Mouse (Mus musculus): ENCODE data around the gene Hist1h2an.

The Hist1h2an gene

GRCm38 (mm10) chr13:21783255-21783617 is 3.8 kb downstream of the Hist1h2an start, which contains the start of gene Hist1h3i:
Gene Hist1h3i, minus strand, starts transcription at chr13:21783370.
- peak; percentile 84 for DNase-seq (ENCODE audit: low read depth)

GRCm38 (mm10) chr13:21782361-21783254 is 4.4 kb downstream of the Hist1h2an start:
- peak; percentile 57 for DNase-seq (ENCODE audit: low read depth)

- DNase-seq (ENCODE audit: low read depth): no peak
Measured at GRCm38 (mm10) chr13:21781639-21782038, 5.4 kb downstream of the Hist1h2an start.

GRCm38 (mm10) chr13:21781021-21781555 is 5.9 kb downstream of the Hist1h2an start:
- DNase-seq (ENCODE audit: low read depth): no peak

- peak; percentile 80 for DNase-seq (ENCODE audit: low read depth)
Measured at GRCm38 (mm10) chr13:21779767-21780731, 7.0 kb downstream of the Hist1h2an start, which contains the start of gene Hist1h1b. Gene Hist1h1b, minus strand, starts transcription at chr13:21780625.

- peak; percentile 89 for DNase-seq (ENCODE audit: low read depth)
Measured at GRCm38 (mm10) chr13:21778814-21779766, 7.9 kb downstream of the Hist1h2an start.

- DNase-seq (ENCODE audit: low read depth): no peak
Measured at GRCm38 (mm10) chr13:21755707-21756106, 31.3 kb downstream of the Hist1h2an start.

GRCm38 (mm10) chr13:21754294-21755001 is 32.6 kb downstream of the Hist1h2an start:
- DNase-seq (ENCODE audit: low read depth): peak; percentile 44

- peak; percentile 83 for DNase-seq (ENCODE audit: low read depth)
Measured at GRCm38 (mm10) chr13:21753524-21754285, 33.3 kb downstream of the Hist1h2an start, which contains the start of the genes Hist1h2ak and Hist1h2bn. Gene Hist1h2ak, minus strand, starts transcription at chr13:21753827. Gene Hist1h2bn, plus strand, starts transcription at chr13:21754123.

- peak; percentile 13 for DNase-seq (ENCODE audit: low read depth)
Measured at GRCm38 (mm10) chr13:21753051-21753523, 33.9 kb downstream of the Hist1h2an start.

GRCm38 (mm10) chr13:21752356-21752755 is 34.7 kb downstream of the Hist1h2an start:
- DNase-seq (ENCODE audit: low read depth): no peak

GRCm38 (mm10) chr13:21751827-21752226 is 35.2 kb downstream of the Hist1h2an start:
- no peak for DNase-seq (ENCODE audit: low read depth)

GRCm38 (mm10) chr13:21751417-21751816 is 35.6 kb downstream of the Hist1h2an start:
- no peak for DNase-seq (ENCODE audit: low read depth)

GRCm38 (mm10) chr13:21750159-21751017 is 36.6 kb downstream of the Hist1h2an start, which contains the start of gene Hist1h4k:
Gene Hist1h4k, minus strand, starts transcription at chr13:21750505.
- peak; percentile 91 for DNase-seq (ENCODE audit: low read depth)

- DNase-seq (ENCODE audit: low read depth): peak; percentile 26
Measured at GRCm38 (mm10) chr13:21749387-21750158, 37.4 kb downstream of the Hist1h2an start.

GRCm38 (mm10) chr13:21745006-21745405 is 42.0 kb downstream of the Hist1h2an start:
- DNase-seq (ENCODE audit: low read depth): no peak

All from NIH3T3 (cell line).